Mouse (Mus musculus): ENCODE data around the gene Slc17a2.
A peak's percentile ranks its signal among the peaks of the same experiment; 100 is the strongest.
"Not testable (repeated sequence)": the region's sequence is repeated elsewhere in the genome, so short reads cannot be mapped to it uniquely, and the experiment has no call there.

The Slc17a2 gene

GRCm38 (mm10) chr13:23806422-23807052 is at the start of gene Slc17a2:
Gene Slc17a2, plus strand, starts transcription at chr13:23806993.
- no peak for DNase-seq (ENCODE audit: low read depth, low spot score)

GRCm38 (mm10) chr13:23757211-23757773 is 49.5 kb upstream of the Slc17a2 start:
- DNase-seq (ENCODE audit: low read depth, low spot score) = no peak

GRCm38 (mm10) chr13:23757921-23758320 is 48.9 kb upstream of the Slc17a2 start:
- no peak for DNase-seq (ENCODE audit: low read depth, low spot score)

GRCm38 (mm10) chr13:23759251-23759771 is 47.5 kb upstream of the Slc17a2 start:
- DNase-seq (ENCODE audit: low read depth, low spot score) = no peak

- no peak for DNase-seq (ENCODE audit: low read depth, low spot score)
Measured at GRCm38 (mm10) chr13:23759916-23760239, 46.9 kb upstream of the Slc17a2 start.

- no peak for DNase-seq (ENCODE audit: low read depth, low spot score)
Measured at GRCm38 (mm10) chr13:23760240-23760971, 46.4 kb upstream of the Slc17a2 start.

- peak; percentile 98 for DNase-seq (ENCODE audit: low read depth, low spot score)
Measured at GRCm38 (mm10) chr13:23760972-23761864, 45.6 kb upstream of the Slc17a2 start, which contains the start of gene Hist1h4a. Gene Hist1h4a, minus strand, starts transcription at chr13:23761230.

GRCm38 (mm10) chr13:23761871-23762821 is 44.6 kb upstream of the Slc17a2 start, which contains the start of gene Hist1h3a:
Gene Hist1h3a, minus strand, starts transcription at chr13:23762386.
- DNase-seq (ENCODE audit: low read depth, low spot score) = peak; percentile 96

- DNase-seq (ENCODE audit: low read depth, low spot score) = no peak
Measured at GRCm38 (mm10) chr13:23763242-23763585, 43.6 kb upstream of the Slc17a2 start.

GRCm38 (mm10) chr13:23763586-23764323 is 43.0 kb upstream of the Slc17a2 start, which contains the start of gene Hist1h1a:
Gene Hist1h1a, plus strand, starts transcription at chr13:23763666.
- peak; percentile 86 for DNase-seq (ENCODE audit: low read depth, low spot score)

- DNase-seq (ENCODE audit: low read depth, low spot score) = no peak
Measured at GRCm38 (mm10) chr13:23764324-23765171, 42.2 kb upstream of the Slc17a2 start.

- DNase-seq (ENCODE audit: low read depth, low spot score) = no peak
Measured at GRCm38 (mm10) chr13:23765172-23765513, 41.6 kb upstream of the Slc17a2 start.

- DNase-seq (ENCODE audit: low read depth, low spot score) = no peak
Measured at GRCm38 (mm10) chr13:23766772-23767171, 40.0 kb upstream of the Slc17a2 start.

- no peak for DNase-seq (ENCODE audit: low read depth, low spot score)
Measured at GRCm38 (mm10) chr13:23768834-23769397, 37.9 kb upstream of the Slc17a2 start.

GRCm38 (mm10) chr13:23769613-23770012 is 37.2 kb upstream of the Slc17a2 start, which contains the start of gene Trim38:
Gene Trim38, plus strand, starts transcription at chr13:23769913.
- DNase-seq (ENCODE audit: low read depth, low spot score) = not testable (repeated sequence)

- DNase-seq (ENCODE audit: low read depth, low spot score) = no peak
Measured at GRCm38 (mm10) chr13:23772561-23773313, 34.1 kb upstream of the Slc17a2 start.

GRCm38 (mm10) chr13:23778339-23778738 is 28.5 kb upstream of the Slc17a2 start:
- no peak for DNase-seq (ENCODE audit: low read depth, low spot score)

- DNase-seq (ENCODE audit: low read depth, low spot score) = no peak
Measured at GRCm38 (mm10) chr13:23779025-23779424, 27.8 kb upstream of the Slc17a2 start.
